Mouse (Mus musculus): ENCODE results near the gene Gm17490. TPM values are rescaled to one million over a fixed set of nuclear protein-coding genes. Genes with fewer than 3 reads are reported as not detected.
"Not testable (repeated sequence)": the region's sequence is repeated elsewhere in the genome, so short reads cannot be mapped to it uniquely, and the experiment has no call there.

The Gm17490 gene
- polyA plus RNA-seq, 1 experiment from 2014 or later = not detected

DNA sequence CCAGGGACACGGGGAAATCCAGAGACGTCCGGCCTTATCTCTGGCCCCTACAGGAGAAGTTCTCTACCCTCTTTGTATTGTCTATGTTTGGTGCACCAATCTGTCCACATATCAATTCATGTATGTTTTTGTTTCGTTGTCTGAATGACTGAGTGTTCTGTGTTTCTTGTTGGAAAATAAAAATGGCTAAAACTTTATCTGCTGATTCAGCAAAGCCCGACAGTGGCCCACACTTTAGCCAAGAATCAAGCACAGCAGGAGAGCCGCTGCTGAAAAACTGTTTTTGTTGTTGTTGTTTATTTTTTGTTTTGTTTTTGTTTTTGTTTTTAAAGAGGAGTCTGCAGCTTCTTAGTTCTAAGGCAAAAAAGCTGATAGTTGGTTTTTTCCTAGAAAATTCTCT lies 13.1 kb downstream of the Gm17490 start:
- not testable (repeated sequence) for H3K4me3 ChIP-seq (replicated peaks; ENCODE audit: low read depth, low read length); DNase-seq; H3K27ac ChIP-seq (replicated peaks; ENCODE audit: low read depth, low read length); H3K36me3 ChIP-seq (ENCODE audit: control insufficient read depth, insufficient read depth, low read length); H3K9me3 ChIP-seq (ENCODE audit: control insufficient read depth, low read length); H3K4me1 ChIP-seq (ENCODE audit: control insufficient read depth, insufficient read depth, low read length); H3K4me2 ChIP-seq (ENCODE audit: low read length); H3K9ac ChIP-seq (replicated peaks; ENCODE audit: low read length); ATAC-seq (ENCODE audit: low FRiP score, low TSS enrichment); H3K27me3 ChIP-seq (ENCODE audit: control insufficient read depth, insufficient read depth, low read length)
- 87% methylated on average over 6 of the region's 6 CpGs for WGBS

GRCm38 (mm10) chr2:11606718-11607117 lies 19.3 kb downstream of the Gm17490 start:
- not testable (repeated sequence) for H3K4me1 ChIP-seq (ENCODE audit: control insufficient read depth, insufficient read depth, low read length); H3K27me3 ChIP-seq (ENCODE audit: control insufficient read depth, insufficient read depth, low read length); H3K36me3 ChIP-seq (ENCODE audit: control insufficient read depth, insufficient read depth, low read length); H3K9me3 ChIP-seq (ENCODE audit: control insufficient read depth, low read length); DNase-seq; H3K9ac ChIP-seq (replicated peaks; ENCODE audit: low read length); H3K4me2 ChIP-seq (ENCODE audit: low read length); H3K27ac ChIP-seq (replicated peaks; ENCODE audit: low read depth, low read length); ATAC-seq (ENCODE audit: low FRiP score, low TSS enrichment); H3K4me3 ChIP-seq (replicated peaks; ENCODE audit: low read depth, low read length)
- 81% methylated on average over 4 of the region's 4 CpGs for WGBS

GRCm38 (mm10) chr2:11604911-11605310 lies 21.2 kb downstream of the Gm17490 start:
- H3K36me3 ChIP-seq (ENCODE audit: control insufficient read depth, insufficient read depth, low read length) = peaks cover 8% of the 10 kb centered on the region
- no peaks in the 10 kb centered on the region for H3K27me3 ChIP-seq (ENCODE audit: control insufficient read depth, insufficient read depth, low read length)
- no peak overlapping the region for H3K4me3 ChIP-seq (replicated peaks; ENCODE audit: low read depth, low read length)
- DNase-seq = no peak
- no peak overlapping the region for H3K4me2 ChIP-seq (ENCODE audit: low read length)
- no peaks in the 10 kb centered on the region for H3K9me3 ChIP-seq (ENCODE audit: control insufficient read depth, low read length)
- no peak overlapping the region for H3K9ac ChIP-seq (replicated peaks; ENCODE audit: low read length)
- no peak overlapping the region for H3K27ac ChIP-seq (replicated peaks; ENCODE audit: low read depth, low read length)
- no peak for ATAC-seq (ENCODE audit: low FRiP score, low TSS enrichment)
- peaks cover 8% of the 10 kb centered on the region for H3K4me1 ChIP-seq (ENCODE audit: control insufficient read depth, insufficient read depth, low read length)

GRCm38 (mm10) chr2:11604053-11604452 lies 22.0 kb downstream of the Gm17490 start, which contains the start of gene Rbm17:
Gene Rbm17, minus strand, starts transcription at chr2:11604153.
- H3K4me2 ChIP-seq (ENCODE audit: low read length) = peak within 1 kb of the TSS; percentile 87
- WGBS = 87% methylated on average over 5 of the region's 5 CpGs
- no peaks in the 10 kb centered on the region for H3K27me3 ChIP-seq (ENCODE audit: control insufficient read depth, insufficient read depth, low read length)
- ATAC-seq (ENCODE audit: low FRiP score, low TSS enrichment) (no peak), DNase-seq (no peak)
- H3K9me3 ChIP-seq (ENCODE audit: control insufficient read depth, low read length) = no peaks in the 10 kb centered on the region
- peak within 1 kb of the TSS; percentile 94 for H3K4me3 ChIP-seq (replicated peaks; ENCODE audit: low read depth, low read length)
- peaks cover 15% of the 10 kb centered on the region for H3K36me3 ChIP-seq (ENCODE audit: control insufficient read depth, insufficient read depth, low read length)
- peak within 1 kb of the TSS; percentile 98 for H3K9ac ChIP-seq (replicated peaks; ENCODE audit: low read length)
- peaks cover 8% of the 10 kb centered on the region for H3K4me1 ChIP-seq (ENCODE audit: control insufficient read depth, insufficient read depth, low read length)
- H3K27ac ChIP-seq (replicated peaks; ENCODE audit: low read depth, low read length) = peak within 1 kb of the TSS; percentile 72

- DNase-seq = peak; percentile 97
- H3K9ac ChIP-seq (replicated peaks; ENCODE audit: low read length) = peak overlapping the region; percentile 98
These were observed 23.3 kb downstream of the Gm17490 start for GRCm38 (mm10) chr2:11602506-11603489.

GRCm38 (mm10) chr2:11601795-11602194 lies 24.3 kb downstream of the Gm17490 start:
- ATAC-seq (ENCODE audit: low FRiP score, low TSS enrichment) = no peak
- Histone ChIP-seq H3K4me2 (ENCODE audit: low read length) (peak overlapping the region; percentile 87), H3K9me3 (ENCODE audit: control insufficient read depth, low read length) (no peaks in the 10 kb centered on the region), H3K4me1 (ENCODE audit: control insufficient read depth, insufficient read depth, low read length) (peaks cover 8% of the 10 kb centered on the region), H3K36me3 (ENCODE audit: control insufficient read depth, insufficient read depth, low read length) (peaks cover 37% of the 10 kb centered on the region), H3K27me3 (ENCODE audit: control insufficient read depth, insufficient read depth, low read length) (no peaks in the 10 kb centered on the region), H3K4me3 (replicated peaks; ENCODE audit: low read depth, low read length) (peak overlapping the region; percentile 94), H3K9ac (replicated peaks; ENCODE audit: low read length) (peak overlapping the region; percentile 98; the same call in 1 of the 2 replicates), H3K27ac (replicated peaks; ENCODE audit: low read depth, low read length) (no peak overlapping the region)
- no peak for DNase-seq
- 83% methylated on average over 6 of the region's 6 CpGs for WGBS

More at GRCm38 (mm10) chr2:11602506-11603489, 23.3 kb downstream of the Gm17490 start:
- Histone ChIP-seq H3K36me3 (ENCODE audit: control insufficient read depth, insufficient read depth, low read length) (peaks cover 27% of the 10 kb centered on the region), H3K9me3 (ENCODE audit: control insufficient read depth, low read length) (no peaks in the 10 kb centered on the region), H3K27ac (replicated peaks; ENCODE audit: low read depth, low read length) (peak overlapping the region; percentile 72), H3K4me1 (ENCODE audit: control insufficient read depth, insufficient read depth, low read length) (peaks cover 8% of the 10 kb centered on the region), H3K27me3 (ENCODE audit: control insufficient read depth, insufficient read depth, low read length) (no peaks in the 10 kb centered on the region), H3K4me3 (replicated peaks; ENCODE audit: low read depth, low read length) (peak overlapping the region; percentile 94), H3K4me2 (ENCODE audit: low read length) (peak overlapping the region; percentile 87)
- ATAC-seq (ENCODE audit: low FRiP score, low TSS enrichment) = peak; percentile 99
- under 1% methylated on average over 71 of the region's 78 CpGs for WGBS

GRCm38 (mm10) chr2:11597906-11598305 lies 28.2 kb downstream of the Gm17490 start:
- Histone ChIP-seq H3K4me3 (replicated peaks; ENCODE audit: low read depth, low read length) (no peak overlapping the region), H3K9me3 (ENCODE audit: control insufficient read depth, low read length) (no peaks in the 10 kb centered on the region), H3K27ac (replicated peaks; ENCODE audit: low read depth, low read length) (no peak overlapping the region), H3K27me3 (ENCODE audit: control insufficient read depth, insufficient read depth, low read length) (no peaks in the 10 kb centered on the region), H3K4me1 (ENCODE audit: control insufficient read depth, insufficient read depth, low read length) (peaks cover 8% of the 10 kb centered on the region), H3K9ac (replicated peaks; ENCODE audit: low read length) (no peak overlapping the region), H3K36me3 (ENCODE audit: control insufficient read depth, insufficient read depth, low read length) (peaks cover 67% of the 10 kb centered on the region), H3K4me2 (ENCODE audit: low read length) (no peak overlapping the region)
- WGBS = 96% methylated on average over 7 of the region's 7 CpGs
- DNase-seq = no peak
- ATAC-seq (ENCODE audit: low FRiP score, low TSS enrichment) = no peak

DNA sequence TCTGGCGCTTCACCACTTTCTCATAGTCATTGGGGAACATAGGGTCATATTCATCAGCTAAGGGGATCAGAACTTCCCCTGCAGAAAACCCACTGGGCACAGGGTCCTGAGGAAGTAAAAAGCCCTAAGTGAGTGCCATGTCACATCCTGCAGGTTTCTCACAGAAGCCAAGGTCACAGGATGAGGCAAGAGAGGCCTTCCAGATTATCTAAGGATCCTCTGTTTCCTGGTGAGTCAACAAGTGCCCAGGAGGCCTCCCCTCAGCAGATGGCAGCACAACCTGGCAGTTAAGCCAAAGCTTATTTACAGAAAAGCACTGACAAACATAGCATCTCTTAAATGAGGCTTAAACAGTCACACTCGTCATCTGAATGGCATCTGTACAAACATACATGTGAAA lies 29.4 kb downstream of the Gm17490 start:
- 94% methylated on average over 2 of the region's 2 CpGs for WGBS
- Histone ChIP-seq H3K9ac (replicated peaks; ENCODE audit: low read length) (no peak overlapping the region), H3K27ac (replicated peaks; ENCODE audit: low read depth, low read length) (no peak overlapping the region), H3K36me3 (ENCODE audit: control insufficient read depth, insufficient read depth, low read length) (peaks cover 79% of the 10 kb centered on the region), H3K9me3 (ENCODE audit: control insufficient read depth, low read length) (no peaks in the 10 kb centered on the region), H3K4me3 (replicated peaks; ENCODE audit: low read depth, low read length) (no peak overlapping the region), H3K27me3 (ENCODE audit: control insufficient read depth, insufficient read depth, low read length) (no peaks in the 10 kb centered on the region), H3K4me2 (ENCODE audit: low read length) (no peak overlapping the region), H3K4me1 (ENCODE audit: control insufficient read depth, insufficient read depth, low read length) (peaks cover 2% of the 10 kb centered on the region)
- ATAC-seq (ENCODE audit: low FRiP score, low TSS enrichment) (no peak), DNase-seq (no peak)

DNA sequence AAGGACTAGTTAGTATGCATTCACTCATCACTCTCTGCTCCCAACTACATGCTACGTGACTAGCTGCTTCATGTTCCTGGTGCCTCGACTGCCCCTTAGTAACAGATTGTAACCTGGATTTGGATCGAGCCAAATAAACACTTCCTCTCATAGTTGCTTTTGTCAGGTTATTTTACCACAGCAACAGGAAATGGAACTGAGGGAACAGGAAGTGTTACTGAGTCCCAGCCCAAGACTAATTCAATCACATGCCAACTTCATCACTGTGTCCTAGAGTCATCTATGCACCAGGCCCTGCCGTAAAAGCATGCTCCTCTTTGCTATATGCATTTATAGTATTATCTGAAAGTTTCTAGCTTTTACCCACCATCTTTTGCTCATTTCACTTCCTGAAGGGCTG lies 38.1 kb downstream of the Gm17490 start:
- ATAC-seq (ENCODE audit: low FRiP score, low TSS enrichment) (no peak), DNase-seq (no peak)
- WGBS = 97% methylated on average over 4 of the region's 4 CpGs
- no peak overlapping the region for H3K4me2 ChIP-seq (ENCODE audit: low read length)
- H3K27ac ChIP-seq (replicated peaks; ENCODE audit: low read depth, low read length) = no peak overlapping the region
- no peak overlapping the region for H3K9ac ChIP-seq (replicated peaks; ENCODE audit: low read length)
- no peaks in the 10 kb centered on the region for H3K9me3 ChIP-seq (ENCODE audit: control insufficient read depth, low read length)
- H3K36me3 ChIP-seq (ENCODE audit: control insufficient read depth, insufficient read depth, low read length) = peaks cover 94% of the 10 kb centered on the region
- no peaks in the 10 kb centered on the region for H3K4me1 ChIP-seq (ENCODE audit: control insufficient read depth, insufficient read depth, low read length)
- no peaks in the 10 kb centered on the region for H3K27me3 ChIP-seq (ENCODE audit: control insufficient read depth, insufficient read depth, low read length)
- no peak overlapping the region for H3K4me3 ChIP-seq (replicated peaks; ENCODE audit: low read depth, low read length)
